Mouse (Mus musculus) forebrain, embryonic 10.5 days (tissue): ENCODE results near the gene Thada. TPM values are rescaled to one million over a fixed set of nuclear protein-coding genes. Genes with fewer than 3 reads are reported as not detected.

Experiments used
- DNase-seq: peaks from one replicate; pipeline ENCODE4 v3.0.0-alpha.2; 2017; ENCODE audit warnings: low spot score; ENCODE audit errors: extremely low spot score
- H3K27ac ChIP-seq: fragments of 300-500 bp; sonication (generic); 2 replicates; pipeline ENCODE4 v1.5.1; 2016; ENCODE audit warnings: mild to moderate bottlenecking
- H3K27me3 ChIP-seq: fragments of 300-500 bp; sonication (generic); 2 replicates; pipeline ENCODE4 v1.6.1; 2016; ENCODE audit warnings: mild to moderate bottlenecking; ENCODE audit not compliant: poor library complexity, severe bottlenecking
- H3K36me3 ChIP-seq: fragments of 300-500 bp; sonication (generic); replicated peaks from 2 replicates; pipeline ENCODE4 v1.6.1; 2016; ENCODE audit warnings: mild to moderate bottlenecking, moderate library complexity
- H3K4me1 ChIP-seq: fragments of 300-500 bp; sonication (generic); 2 replicates; pipeline ENCODE4 v1.6.1; 2016
- H3K4me3 ChIP-seq: fragments of 300-500 bp; sonication (generic); 2 replicates; pipeline ENCODE4 v1.5.1; 2016; ENCODE audit warnings: mild to moderate bottlenecking, moderate library complexity
- H3K9me3 ChIP-seq: fragments of 300-500 bp; sonication (generic); 2 replicates; pipeline ENCODE4 v1.6.1; 2016; ENCODE audit warnings: mild to moderate bottlenecking, moderate library complexity
- whole genome bisulfite sequencing: fragments of 180-500 bp; shearing (Covaris S2); methylation state at CpG from one replicate; pipeline ENCODE4 v1.1.7; 2016; 5-methylcytosine and 5-hydroxymethylcytosine counted together
- polyA plus RNA-seq: library from polyadenylated mRNA; unstranded; fragments of >200 nt; fragmentation: Nextera tagmentation; extraction: Ambion mirVana; gene quantifications from 2 replicates; pipeline ENCODE4 v1.2.1, GENCODE M21; 2016

The Thada gene
- polyA plus RNA-seq, 1 experiment from 2014 or later: 12.1 TPM

DNA sequence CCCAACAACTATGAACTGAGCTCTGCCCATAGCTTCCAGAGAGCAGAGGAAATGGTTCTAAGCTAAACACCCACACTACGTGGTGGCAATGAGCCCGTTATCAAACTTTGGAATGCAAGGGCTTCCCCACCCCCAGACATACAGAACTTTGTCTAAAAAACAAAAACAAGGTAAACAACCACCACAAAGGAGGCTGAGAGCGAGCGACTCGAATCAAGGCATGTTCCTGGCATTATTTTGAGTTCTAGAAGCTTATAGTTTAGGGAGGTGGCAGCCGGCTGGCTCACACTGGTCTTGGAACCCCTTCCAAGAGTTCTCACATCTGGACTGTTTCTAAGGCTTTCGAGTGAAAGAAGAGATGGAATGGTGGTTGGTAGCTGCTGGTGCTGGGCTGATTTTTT is 281.0 kb downstream of the Thada start:
- no peak for DNase-seq
- Histone ChIP-seq H3K36me3 (peaks cover 22% of the 10 kb centered on the region), H3K4me3 (peak overlapping the region; percentile 71), H3K27me3 (peaks cover 6% of the 10 kb centered on the region), H3K27ac (peak overlapping the region; percentile 94), H3K9me3 (no peaks in the 10 kb centered on the region), H3K4me1 (peaks cover 81% of the 10 kb centered on the region)
- 12% methylated on average over 7 of the region's 7 CpGs for WGBS

DNA sequence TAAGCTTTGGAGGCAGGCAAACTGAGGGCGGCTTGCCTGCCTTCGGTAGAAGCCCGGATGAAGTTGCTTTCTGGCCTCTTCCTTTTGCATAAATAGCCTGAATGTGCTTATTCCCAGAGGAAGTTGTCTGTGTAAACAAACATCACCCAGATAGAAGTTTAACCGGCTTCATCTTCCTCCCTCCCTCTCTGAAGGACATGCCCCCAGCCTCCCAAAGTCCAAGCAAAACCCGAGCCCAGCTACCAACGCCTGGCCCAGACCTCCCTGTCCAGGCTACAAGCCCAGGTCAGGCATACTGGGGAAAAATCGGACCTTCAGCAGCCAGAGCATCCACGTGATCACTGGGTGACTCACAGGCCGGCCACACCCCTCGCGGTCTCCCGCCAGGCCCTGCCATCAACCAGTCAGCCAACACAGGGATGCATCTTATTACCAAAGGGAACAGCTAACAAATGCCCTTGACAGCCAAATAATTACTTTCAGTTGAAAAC is 282.7 kb downstream of the Thada start:
- H3K4me3 ChIP-seq: peak overlapping the region; percentile 40
- H3K36me3 ChIP-seq: peaks cover 22% of the 10 kb centered on the region
- peak; percentile 81 for DNase-seq
- no peaks in the 10 kb centered on the region for H3K27me3 ChIP-seq
- no peaks in the 10 kb centered on the region for H3K9me3 ChIP-seq
- H3K27ac ChIP-seq: peak overlapping the region; percentile 75
- H3K4me1 ChIP-seq: peaks cover 67% of the 10 kb centered on the region
- 7% methylated on average over 12 of the region's 12 CpGs for WGBS

DNA sequence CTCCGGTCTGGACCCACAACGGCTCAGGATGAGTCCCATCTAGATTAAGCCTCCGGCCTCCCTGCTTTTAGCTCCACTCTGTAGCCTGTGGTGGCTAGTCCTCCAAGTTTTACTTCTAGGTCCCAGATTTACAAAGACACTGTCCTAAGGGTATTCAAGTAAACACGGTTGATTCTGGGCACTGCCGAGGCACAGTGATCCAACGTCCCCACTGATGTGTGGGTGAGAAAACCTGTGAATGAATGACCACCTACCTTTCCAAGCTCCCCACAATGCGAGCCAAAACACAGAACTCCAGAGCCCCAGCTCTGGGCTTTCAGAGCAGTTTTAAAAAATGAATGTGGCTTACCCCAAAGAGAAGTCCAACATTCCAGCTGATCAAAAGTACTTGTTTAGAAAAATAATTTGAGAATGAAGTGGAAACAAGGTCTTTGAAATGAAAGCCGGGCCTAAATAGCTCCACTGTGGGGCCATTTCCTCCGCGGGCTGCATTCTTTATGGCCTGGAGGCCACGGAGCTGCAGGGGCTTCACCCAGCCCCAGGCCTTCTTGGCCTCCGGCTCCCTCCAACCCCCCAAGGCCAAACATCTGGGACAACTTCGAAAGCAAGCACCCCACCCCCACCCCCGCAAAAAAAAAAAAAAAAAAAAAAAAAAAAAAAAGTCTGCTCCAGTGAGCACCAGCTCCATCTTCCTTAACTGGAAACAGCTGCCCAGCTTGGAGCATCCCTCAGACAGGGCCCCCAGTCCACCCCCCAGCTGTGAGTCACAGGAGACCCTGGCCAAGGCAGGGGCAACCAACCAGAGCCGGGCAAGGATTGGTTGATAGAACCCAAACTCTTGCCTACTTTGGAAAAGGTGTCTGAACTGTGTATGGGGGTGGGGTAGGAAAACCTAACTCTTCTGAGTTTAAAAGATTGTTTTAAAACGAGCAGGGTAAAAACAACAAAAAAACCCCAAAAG is 283.4 kb downstream of the Thada start:
- Histone ChIP-seq H3K27me3 (no peaks in the 10 kb centered on the region), H3K36me3 (peaks cover 22% of the 10 kb centered on the region), H3K4me1 (peaks cover 62% of the 10 kb centered on the region), H3K27ac (peak overlapping the region; percentile 75), H3K9me3 (no peaks in the 10 kb centered on the region), H3K4me3 (peak overlapping the region; percentile 40)
- no peak for DNase-seq
- WGBS: 35% methylated on average over 16 of the region's 16 CpGs

DNA sequence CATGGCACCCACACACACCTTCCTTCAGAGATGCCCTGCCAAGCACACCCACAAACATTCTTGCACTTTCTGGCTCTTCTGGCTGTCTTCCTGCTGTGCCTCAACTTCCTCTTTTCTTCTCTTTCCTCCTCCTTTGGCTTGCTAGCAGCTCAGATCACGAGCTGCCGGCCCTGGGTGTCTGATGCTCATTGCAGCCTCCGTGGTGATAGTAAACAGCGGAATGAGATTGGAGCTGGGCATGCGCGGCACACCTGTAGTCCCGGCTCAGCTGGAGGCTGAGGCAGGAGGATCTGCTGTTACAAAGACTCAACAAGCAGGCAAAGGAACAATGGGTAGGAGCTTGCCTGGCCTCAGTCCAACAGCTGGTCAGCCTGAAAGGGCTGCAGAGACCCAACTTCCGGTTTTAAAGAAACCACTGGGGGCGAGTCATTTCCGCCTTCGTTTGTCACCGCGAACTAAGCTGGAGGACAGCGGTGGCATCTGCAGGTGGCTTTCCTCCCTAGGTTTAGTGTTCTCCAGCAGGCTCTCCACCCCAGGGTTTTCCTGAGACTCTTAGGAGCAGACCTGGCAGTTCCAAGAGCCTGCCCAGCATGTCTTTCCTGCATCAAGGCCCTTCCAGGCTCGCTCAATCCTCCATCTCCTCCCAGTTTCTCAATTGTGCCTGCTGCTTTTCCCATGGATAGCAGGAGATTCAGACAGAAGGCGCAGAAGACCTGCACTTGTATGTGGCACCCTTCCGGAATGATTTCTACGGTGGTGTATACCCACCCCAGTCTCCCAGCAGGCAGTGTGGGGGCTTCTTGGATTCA is 284.3 kb downstream of the Thada start:
- Histone ChIP-seq H3K27ac (peak overlapping the region; percentile 75), H3K4me3 (peak overlapping the region; percentile 18; the same call in 1 of the 2 replicates), H3K9me3 (no peaks in the 10 kb centered on the region), H3K27me3 (no peaks in the 10 kb centered on the region), H3K36me3 (peaks cover 19% of the 10 kb centered on the region), H3K4me1 (peaks cover 63% of the 10 kb centered on the region)
- WGBS: 67% methylated on average over 18 of the region's 18 CpGs
- DNase-seq: no peak

DNA sequence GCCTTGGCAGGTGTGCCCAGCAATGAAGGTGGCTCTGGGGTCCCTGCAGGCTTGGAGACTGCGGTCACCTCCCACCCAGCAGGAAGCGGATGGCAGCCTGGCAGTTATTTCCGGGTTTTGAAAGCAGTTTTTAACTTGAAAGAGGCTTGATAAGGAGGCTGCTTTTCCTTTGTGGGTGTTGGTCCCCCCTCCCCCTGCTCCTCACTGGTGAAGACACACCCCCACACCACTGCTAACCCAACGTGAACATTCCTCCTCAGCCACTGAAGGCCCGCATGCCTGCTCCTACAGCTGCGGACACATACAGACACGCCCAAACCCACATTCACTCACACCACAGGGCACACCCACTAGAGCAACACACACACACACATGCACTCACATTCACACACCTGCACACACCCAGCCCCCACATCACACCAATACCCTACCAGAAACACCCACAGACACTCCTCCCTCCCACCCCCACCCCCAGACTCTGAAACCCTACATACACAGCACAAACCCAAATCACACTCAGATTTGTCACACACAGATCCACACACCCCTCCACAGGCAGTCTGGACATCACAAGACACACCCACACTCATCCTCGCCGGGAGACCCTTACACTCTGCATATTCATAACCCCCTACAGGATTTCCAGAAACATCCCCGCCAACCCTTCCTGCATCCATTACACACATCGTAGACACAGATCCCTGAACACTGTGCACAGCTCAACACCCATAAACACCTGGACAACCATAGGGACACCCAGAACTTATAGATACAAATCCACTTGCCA is 285.1 kb downstream of the Thada start:
- WGBS: 56% methylated on average over 11 of the region's 11 CpGs
- no peaks in the 10 kb centered on the region for H3K9me3 ChIP-seq
- peaks cover 55% of the 10 kb centered on the region for H3K4me1 ChIP-seq
- DNase-seq: no peak
- H3K4me3 ChIP-seq: no peak overlapping the region
- no peaks in the 10 kb centered on the region for H3K27me3 ChIP-seq
- peak overlapping the region; percentile 74 for H3K27ac ChIP-seq
- peaks cover 12% of the 10 kb centered on the region for H3K36me3 ChIP-seq

DNA sequence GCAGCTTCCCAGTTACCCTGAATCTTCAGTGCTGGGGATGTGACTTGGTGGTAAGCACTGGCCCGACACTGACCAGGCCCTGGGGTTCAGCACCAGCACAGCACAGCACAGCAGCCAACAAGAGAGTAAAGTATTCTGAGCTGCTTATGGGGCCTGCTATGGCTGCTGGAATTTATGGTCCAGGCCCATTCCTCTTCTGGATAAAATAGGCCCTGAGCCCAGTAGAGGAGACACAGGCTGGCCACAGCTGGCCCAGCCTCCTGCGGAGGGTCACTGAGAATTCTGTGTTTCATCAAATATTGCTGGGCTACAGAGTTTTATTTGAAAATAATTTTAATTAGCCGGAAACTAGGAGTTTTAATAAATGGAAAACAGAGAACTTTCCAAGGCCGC is 286.0 kb downstream of the Thada start:
- H3K4me3 ChIP-seq: no peak overlapping the region
- H3K27ac ChIP-seq: peak overlapping the region; percentile 74; the same call in 1 of the 2 replicates
- H3K36me3 ChIP-seq: peaks cover 5% of the 10 kb centered on the region
- H3K27me3 ChIP-seq: no peaks in the 10 kb centered on the region
- no peak for DNase-seq
- peaks cover 48% of the 10 kb centered on the region for H3K4me1 ChIP-seq
- peaks cover 7% of the 10 kb centered on the region for H3K9me3 ChIP-seq
- 91% methylated on average over 4 of the region's 4 CpGs for WGBS

DNA sequence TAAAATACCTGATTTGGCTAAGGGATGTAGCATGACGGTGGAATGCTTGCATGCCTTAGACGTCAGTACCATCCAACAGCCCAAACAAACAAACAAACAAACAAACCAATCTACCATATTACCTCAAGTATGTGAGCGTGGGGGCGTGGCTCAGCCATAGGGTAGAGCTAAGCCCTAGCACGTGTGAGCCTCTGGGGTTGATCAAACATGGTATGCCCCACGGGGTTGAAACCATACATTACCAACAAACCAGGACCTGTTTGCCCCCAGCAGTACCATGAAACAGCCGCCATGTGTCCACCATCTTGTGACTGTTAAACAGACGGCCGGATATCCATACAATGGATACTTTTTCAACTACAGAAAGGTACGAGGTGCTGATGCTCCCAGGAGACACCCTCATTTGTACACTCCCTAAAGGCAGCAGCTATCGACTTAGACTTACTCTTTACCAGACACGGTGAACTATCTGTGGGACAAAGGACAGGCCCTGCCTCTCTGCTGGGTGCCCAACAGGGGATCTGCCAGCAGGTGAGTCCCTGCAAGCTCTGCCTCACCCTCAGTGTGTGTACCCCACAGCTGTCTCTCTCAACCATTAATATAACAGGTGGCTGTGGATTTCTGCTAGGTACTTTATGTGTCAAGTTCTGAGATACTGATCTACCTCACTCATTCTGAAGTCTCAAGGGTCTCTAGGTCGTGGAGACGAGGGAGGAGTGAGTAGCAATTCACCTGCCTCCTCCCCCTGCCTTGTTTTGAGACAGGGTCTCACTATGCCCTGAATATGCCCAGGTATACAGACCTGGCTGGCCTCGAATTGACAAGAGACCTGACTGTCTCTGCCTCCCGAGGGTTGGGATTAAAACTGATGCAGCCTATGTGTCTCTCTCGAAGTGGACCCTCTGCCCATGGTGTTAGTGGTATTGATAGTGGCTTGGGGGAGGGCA is 286.7 kb downstream of the Thada start:
- 88% methylated on average over 17 of the region's 17 CpGs for WGBS

DNA sequence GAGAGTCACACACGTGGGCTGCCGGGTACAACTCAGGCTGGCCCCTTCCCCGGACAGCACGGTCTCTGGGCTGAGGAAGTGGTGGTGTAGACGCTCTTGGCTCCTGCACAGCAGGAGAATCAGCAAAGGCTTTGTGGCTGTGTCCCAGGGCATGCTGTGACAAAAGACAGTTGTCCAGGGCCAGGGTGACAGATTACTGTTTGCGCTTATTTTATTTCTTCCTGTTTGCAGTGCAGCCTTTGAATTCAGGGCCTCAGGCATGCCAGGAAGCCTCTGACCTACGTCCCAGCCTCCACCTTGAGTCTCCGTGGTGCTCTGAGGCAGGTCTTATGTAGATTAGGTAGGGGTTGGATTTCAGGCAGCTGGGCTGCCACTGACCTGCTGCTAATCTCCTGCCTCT is 288.5 kb downstream of the Thada start:
- Histone ChIP-seq H3K4me3 (no peak overlapping the region), H3K36me3 (0 out of 2 replicates have a peak, but pooled peaks cover 2% of the 10 kb centered on the region), H3K27me3 (no peaks in the 10 kb centered on the region), H3K9me3 (peaks cover 8% of the 10 kb centered on the region), H3K27ac (peak overlapping the region; percentile 41), H3K4me1 (peaks cover 32% of the 10 kb centered on the region)
- no peak for DNase-seq
- WGBS: 47% methylated on average over 8 of the region's 8 CpGs

More for the DNA sequence above, 286.7 kb downstream of the Thada start:
- no peaks in the 10 kb centered on the region for H3K27me3 ChIP-seq
- no peak overlapping the region for H3K4me3 ChIP-seq
- no peak overlapping the region for H3K27ac ChIP-seq
- H3K4me1 ChIP-seq: peaks cover 45% of the 10 kb centered on the region
- H3K36me3 ChIP-seq: 0 out of 2 replicates have a peak, but pooled peaks cover 2% of the 10 kb centered on the region
- DNase-seq: no peak
- peaks cover 8% of the 10 kb centered on the region for H3K9me3 ChIP-seq

DNA sequence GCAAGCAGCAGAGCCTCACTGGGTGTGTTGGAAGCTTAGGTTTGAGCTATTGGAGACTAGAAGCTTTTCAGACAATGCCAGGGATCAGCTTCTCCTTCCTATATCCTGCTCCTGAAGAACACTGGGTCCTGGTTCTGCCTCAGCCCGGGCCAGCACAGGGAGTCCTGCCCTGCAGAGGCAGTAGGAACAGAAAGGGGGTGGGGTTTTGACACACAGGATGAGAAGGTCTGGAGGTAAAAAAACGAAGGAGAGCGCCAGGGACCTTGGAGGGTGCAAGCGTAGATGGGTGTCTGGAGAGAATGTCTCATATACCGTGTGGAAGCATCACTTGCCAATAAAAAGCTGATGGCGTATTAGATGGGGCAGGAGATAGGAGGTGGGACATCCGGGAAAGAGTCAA is 289.6 kb downstream of the Thada start:
- 0 out of 2 replicates have a peak, but pooled peaks cover 2% of the 10 kb centered on the region for H3K36me3 ChIP-seq
- DNase-seq: no peak
- H3K4me1 ChIP-seq: peaks cover 22% of the 10 kb centered on the region
- no peak overlapping the region for H3K4me3 ChIP-seq
- H3K27me3 ChIP-seq: no peaks in the 10 kb centered on the region
- peaks cover 8% of the 10 kb centered on the region for H3K9me3 ChIP-seq
- no peak overlapping the region; the same call in 1 of the 2 replicates for H3K27ac ChIP-seq
- 91% methylated on average over 7 of the region's 7 CpGs for WGBS

DNA sequence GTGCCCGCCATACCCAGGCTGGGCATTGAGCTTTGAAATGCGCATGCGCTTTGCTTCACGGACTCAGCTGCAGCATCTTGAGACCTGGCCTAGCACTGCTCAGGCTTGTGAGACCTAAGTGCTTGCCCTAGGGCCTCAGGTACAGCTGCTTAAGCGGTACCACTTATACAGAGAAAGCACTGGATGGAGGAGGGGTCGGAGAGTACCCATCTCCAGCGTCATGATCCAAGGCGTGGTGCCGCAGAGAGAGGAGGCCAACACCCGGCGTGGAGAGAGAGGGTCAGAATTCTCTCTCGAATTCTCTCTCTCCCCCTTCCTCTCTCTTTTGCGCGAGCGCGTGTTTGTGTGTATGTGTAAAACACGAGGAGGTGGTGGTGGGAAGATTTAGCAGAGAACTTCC is 290.8 kb downstream of the Thada start:
- Histone ChIP-seq H3K27me3 (no peaks in the 10 kb centered on the region), H3K27ac (no peak overlapping the region), H3K4me3 (no peak overlapping the region), H3K36me3 (0 out of 2 replicates have a peak, but pooled peaks cover 2% of the 10 kb centered on the region), H3K4me1 (peaks cover 10% of the 10 kb centered on the region), H3K9me3 (peaks cover 8% of the 10 kb centered on the region)
- WGBS: 98% methylated on average over 17 of the region's 17 CpGs
- no peak for DNase-seq

DNA sequence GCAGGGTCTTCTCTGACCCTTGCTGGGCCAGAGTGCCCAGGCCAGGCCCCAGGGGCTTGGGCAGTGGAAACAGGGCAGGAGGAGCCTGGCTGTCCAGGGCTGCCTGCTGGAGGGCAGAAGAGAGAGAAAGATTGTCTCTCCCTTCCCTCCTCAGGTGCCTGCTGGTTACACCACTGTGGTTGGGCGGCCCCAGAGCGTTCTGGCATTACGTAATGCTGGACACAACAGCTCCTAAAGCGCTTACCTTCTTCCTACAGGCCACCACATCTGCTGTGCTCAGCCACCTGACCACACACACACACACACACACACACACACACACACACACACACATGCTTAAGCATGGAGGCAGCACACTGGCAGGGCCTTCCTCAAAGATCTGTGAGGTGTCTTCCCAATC is 298.6 kb downstream of the Thada start:
- no peak overlapping the region for H3K27ac ChIP-seq
- H3K4me1 ChIP-seq: peaks cover 10% of the 10 kb centered on the region; the same call in 1 of the 2 replicates
- no peak overlapping the region for H3K4me3 ChIP-seq
- WGBS: 86% methylated on average over 4 of the region's 4 CpGs
- no peaks in the 10 kb centered on the region for H3K36me3 ChIP-seq
- H3K9me3 ChIP-seq: no peaks in the 10 kb centered on the region
- DNase-seq: no peak
- H3K27me3 ChIP-seq: no peaks in the 10 kb centered on the region
